Mouse (Mus musculus) cerebellum, adult (tissue): ENCODE measurements around the gene Slc47a2.

ENCODE experiments used
- ATAC-seq: cut with Nextera tagmentation; 2 replicates; pipeline ENCODE4 v1.9.2; 2017; ENCODE audit warnings: mild to moderate bottlenecking, moderate library complexity, mixed read lengths; ENCODE audit not compliant: insufficient number of reproducible peaks, low FRiP score, low TSS enrichment

The Slc47a2 gene

GRCm38 (mm10) chr11:61342505-61343420 lies at the start of gene Slc47a2:
Slc47a2 (minus strand) TSS chr11:61342860.
- ATAC-seq = no peak

DNA sequence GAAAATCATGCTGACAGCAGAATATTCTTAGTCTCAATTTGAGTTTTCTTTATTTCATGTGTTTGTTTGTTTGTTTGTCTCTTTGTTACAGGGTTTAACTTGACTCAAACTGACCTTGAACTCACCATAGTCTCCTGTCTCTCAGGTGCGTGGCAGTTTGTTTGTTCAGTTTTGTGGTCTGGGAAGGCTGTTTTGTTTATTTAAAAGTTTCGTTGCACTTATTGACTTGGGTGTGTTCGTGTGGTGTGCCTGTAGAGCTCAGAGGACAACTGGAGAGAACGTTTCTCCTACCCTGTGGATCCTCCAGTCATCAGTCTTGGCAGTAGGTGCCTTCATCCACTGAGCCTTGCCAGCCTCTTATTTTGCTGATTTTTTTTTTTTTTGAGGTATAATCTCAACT lies 46.3 kb upstream of the Slc47a2 start:
- no peak for ATAC-seq

GRCm38 (mm10) chr11:61388012-61388411 lies 45.4 kb upstream of the Slc47a2 start:
- ATAC-seq = no peak

GRCm38 (mm10) chr11:61387233-61387632 lies 44.6 kb upstream of the Slc47a2 start:
- ATAC-seq = no peak

DNA sequence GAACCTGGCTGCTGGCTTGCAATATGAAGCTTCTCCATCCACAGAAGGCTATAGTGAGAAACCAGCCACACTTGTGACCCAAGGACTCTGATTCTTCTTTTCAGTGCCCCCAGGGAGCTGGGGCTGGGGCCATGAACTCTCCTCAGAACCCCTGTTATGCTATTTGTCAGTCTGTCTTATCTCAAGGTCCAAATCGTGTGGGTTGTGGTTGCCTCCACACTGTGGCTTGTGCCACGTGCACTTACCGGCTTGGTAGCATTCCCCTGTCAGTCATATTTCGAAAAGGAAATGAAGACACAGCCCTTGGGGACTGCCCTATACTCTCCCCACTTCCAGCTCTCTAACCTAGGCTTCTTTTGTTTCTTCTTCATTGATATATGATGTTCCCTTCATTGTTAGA lies 43.1 kb upstream of the Slc47a2 start:
- ATAC-seq = no peak

DNA sequence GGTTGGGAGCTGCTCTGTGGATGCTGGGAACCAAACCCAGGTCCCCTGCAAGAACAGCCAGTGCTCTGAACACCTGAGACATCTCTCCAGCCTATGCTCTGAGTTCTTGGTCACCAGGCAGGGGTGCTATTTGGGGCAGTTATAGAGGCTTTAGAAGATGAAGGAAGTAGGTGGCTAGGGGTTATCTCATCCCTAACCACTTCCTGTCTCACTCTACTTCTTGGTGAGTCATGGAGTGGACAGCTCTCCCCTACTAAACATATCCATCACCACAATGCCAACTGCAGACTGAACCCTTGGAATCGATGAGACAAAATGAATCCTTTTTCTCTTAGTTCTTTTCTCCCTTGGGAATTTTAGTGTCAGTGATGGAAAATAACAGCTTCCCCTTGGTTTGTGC lies 38.6 kb upstream of the Slc47a2 start:
- ATAC-seq = no peak

DNA sequence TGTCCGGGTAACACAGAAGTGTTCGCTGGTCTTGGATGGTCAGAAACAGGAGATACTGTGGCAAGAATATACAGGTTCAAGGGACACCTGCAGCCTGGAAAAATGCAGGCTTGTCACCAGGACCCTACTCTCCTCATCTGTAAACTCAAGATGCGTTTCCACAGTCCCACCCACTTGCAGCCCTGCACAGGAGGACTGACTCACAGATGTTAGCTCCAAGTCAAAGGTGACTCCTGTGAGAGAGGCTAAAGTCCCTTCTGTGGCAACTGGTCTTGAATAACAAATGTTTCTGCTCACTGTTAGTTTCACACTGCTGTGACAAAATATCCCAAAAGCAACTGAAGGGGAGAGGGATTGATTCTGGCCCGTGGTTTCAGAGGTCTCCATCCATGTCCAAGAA lies 36.0 kb upstream of the Slc47a2 start:
- ATAC-seq = no peak

GRCm38 (mm10) chr11:61377881-61378613 lies 35.4 kb upstream of the Slc47a2 start, which contains the start of gene Slc47a1:
Slc47a1 (minus strand) TSS chr11:61378345.
- no peak for ATAC-seq

DNA sequence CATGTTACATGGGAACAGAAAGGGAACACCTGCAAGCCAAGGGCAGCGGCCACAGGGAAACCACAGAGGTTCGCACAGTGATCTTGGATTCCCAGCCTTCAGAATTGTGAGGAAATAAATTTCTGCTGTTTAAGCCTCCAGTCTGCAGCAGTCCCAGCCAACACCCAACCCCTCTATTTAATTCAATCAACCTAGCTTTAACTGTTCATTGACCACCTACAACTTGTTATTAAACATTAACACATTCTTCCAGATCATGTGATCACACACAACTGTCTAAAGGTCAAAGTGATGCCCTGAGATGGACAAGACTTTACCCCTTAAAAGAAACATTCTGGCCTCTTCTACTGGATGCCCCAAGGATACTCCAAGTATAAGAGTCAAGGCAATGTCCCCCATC lies 26.0 kb upstream of the Slc47a2 start:
- no peak for ATAC-seq

GRCm38 (mm10) chr11:61366517-61367273 lies 24.0 kb upstream of the Slc47a2 start:
- no peak for ATAC-seq

DNA sequence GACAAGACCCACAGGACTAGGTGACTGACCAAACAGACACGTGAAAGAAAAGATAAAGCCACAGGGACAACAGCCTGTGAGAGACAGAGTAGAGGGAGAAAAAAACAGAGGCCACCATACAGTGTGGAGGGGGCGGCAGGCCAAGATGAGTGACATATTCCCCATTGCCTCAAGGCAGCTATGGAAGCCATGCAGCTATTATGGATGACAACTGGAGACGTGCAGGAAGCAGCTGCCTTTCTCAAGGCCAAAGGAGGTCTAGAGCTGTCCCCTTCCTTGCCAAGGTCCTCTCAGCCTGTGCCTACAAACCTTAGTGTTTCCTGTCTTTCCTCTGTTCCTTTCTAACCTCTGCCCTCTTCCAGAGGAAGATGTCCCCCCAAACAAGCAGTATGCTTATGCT lies 23.3 kb upstream of the Slc47a2 start:
- ATAC-seq = no peak

- no peak for ATAC-seq
Observed at GRCm38 (mm10) chr11:61364096-61364495, 21.4 kb upstream of the Slc47a2 start.

DNA sequence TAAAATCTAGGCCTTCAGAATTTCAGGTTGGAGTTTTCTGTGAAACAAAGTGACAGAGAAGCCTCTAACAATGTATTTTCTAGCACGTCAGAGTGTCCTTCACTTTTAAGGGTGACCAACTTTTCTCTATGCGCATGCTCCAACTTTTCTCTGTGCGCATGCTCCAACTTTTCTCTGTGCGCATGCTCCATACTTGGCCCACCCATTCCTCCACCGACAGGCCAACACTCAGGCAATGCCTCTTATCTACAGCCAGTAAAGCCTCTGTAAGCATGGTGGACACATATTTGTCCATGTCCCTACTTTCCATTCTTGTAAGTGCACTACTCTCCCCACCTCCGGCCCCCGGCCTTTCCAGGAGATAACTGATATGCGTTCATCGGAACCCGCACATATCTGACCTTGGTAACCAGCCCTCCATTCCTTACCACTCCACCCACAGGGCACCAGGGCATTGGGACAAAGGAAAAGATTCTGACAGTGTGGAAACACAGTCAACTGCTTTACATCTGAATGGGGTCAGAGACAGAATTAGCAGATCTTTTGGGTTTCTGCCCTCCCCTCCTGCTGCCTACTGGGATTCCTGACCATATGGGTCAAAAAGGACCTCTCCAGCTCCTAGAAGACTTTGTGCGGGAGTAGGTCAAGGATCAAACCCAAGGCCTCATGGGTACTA lies 19.0 kb upstream of the Slc47a2 start:
- no peak for ATAC-seq

DNA sequence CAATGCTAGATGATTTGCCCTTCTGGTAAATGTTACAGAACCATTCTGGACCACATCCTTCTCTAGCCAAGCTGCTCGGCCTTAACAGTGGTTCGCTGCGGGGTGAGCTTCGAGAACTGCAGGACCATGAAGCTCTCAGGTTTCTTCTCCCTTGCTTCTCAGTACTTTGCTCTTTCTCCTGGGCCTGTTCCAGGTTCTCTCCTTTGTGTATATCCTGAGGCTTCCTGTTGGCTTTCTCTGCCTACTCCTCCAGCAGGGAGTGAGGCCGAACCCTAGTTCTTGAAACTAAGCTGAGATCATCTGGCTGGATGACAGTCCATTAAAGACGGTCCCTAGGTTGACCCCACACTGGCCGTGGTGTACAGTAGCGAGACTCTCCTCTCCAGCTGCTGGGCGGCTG lies 13.9 kb upstream of the Slc47a2 start:
- no peak for ATAC-seq

DNA sequence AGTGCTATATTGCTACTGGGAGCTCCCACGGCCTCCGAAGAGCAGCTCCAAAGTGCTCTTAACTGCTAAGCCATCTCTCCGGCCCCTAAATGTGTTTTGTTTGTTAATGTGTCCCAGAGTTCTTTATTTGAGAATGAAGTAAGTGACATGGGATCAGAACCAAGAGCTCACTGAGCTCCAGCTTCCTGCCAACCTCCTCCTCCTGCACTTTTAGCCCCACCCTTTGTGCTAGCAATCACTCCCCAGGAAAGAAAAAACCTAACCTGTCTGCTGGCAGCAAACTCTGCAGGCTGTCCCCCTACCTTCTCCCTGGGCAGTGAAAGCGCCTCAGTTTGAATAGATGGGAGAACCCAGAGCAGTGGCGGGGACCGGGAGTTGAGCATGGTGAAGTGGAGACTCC lies 13.5 kb upstream of the Slc47a2 start:
- no peak for ATAC-seq

GRCm38 (mm10) chr11:61355351-61355750 lies 12.7 kb upstream of the Slc47a2 start:
- ATAC-seq = no peak

- no peak for ATAC-seq
Observed at GRCm38 (mm10) chr11:61354346-61354745, 11.7 kb upstream of the Slc47a2 start.

DNA sequence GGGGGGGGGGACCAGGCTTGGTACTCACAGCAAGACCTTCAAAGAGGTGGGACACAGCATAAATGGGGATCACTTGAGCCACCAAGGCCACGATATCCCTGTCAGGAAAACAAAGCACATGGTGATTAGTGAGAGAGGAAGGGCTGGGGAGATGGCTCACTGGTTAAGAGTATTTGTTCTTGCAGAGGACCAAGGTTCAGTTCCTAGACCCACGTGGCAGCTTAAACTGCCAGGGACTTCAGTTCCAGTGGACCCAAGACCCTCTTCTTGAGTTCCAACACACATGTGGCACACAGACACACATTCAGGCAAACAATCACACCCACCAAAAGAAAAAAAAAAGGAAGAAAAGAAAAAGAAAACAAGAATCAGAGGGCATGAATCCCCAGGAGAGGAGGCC lies 10.4 kb upstream of the Slc47a2 start:
- ATAC-seq = no peak

GRCm38 (mm10) chr11:61352138-61352651 lies 9.5 kb upstream of the Slc47a2 start:
- ATAC-seq = no peak

- ATAC-seq = no peak; the same call in 1 of the 2 replicates
Observed at GRCm38 (mm10) chr11:61349337-61349736, 6.7 kb upstream of the Slc47a2 start.
